Mouse (Mus musculus): ENCODE data around the gene Hepacam.

DNA sequence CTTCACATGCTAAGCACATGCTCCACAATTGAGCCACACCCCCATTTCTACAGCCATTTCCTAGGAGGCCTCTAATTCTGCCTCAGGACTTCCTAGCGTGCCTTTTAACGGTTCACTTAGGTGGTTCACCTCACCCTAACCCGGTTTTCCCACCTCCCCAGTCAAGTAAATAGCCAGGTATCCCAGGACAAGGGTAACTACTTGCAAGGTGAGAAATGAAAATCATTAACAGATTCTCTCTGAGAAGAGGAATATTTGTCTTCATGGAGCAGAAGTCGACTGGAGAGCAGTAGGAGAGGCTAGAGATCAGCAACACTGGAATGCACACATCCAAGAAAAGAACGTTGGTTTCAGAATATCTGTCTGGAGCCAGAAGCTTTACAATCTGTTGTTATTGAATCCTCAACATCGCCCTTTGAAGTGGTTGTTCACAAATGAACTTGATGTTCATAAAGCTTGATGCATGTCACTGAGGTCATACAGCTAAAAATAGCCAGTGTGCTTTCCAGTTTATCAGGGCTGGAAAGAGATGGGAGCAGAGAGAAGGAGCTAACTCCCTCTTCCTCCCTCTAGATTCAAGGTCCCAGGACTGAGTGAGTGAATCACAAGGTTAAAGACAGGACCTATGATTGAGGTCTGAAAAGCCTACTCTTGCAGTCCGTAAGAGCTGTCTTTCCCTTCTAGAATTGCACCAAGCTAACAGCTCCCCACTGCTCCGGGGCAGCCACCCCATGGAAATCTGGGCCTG is 42.7 kb downstream of the Hepacam start:
- TF ChIP-seq CTCF (conservative IDR thresholded peaks at IDR 0.05; ENCODE audit: insufficient read depth, insufficient read length, low read depth, low read length) (no peak), POLR2A (IDR thresholded peaks at IDR 0.05; ENCODE audit: low read depth, low read length) (no peak)
